In genomic region chr10:11045421-11045820, GRCm38 (mm10) we compare ENCODE assay signal across 16 mouse cellular contexts. TPM values are rescaled to one million over a fixed set of nuclear protein-coding genes. Genes with fewer than 3 reads are reported as not detected.
A peak's percentile ranks its signal among the peaks of the same experiment; 100 is the strongest.
DNase-seq lines count a peak whose midpoint lies in the region; ATAC-seq and TF ChIP-seq lines count a peak whose summit lies in the region.
"Not testable (repeated sequence)": the region's sequence is repeated elsewhere in the genome, so short reads cannot be mapped to it uniquely, and the experiment has no call there.
"Had no signal": no experiment of that assay in that cellular context is flagged by ENCODE, and none has a peak within 500 bp of the region (broad histone marks: within the 10 kb centered on the region; RNA-seq: fewer than 3 reads in every experiment).

No protein-coding gene starts in this region.

- H3K4me3 ChIP-seq in heart, postnatal 0 days (ENCODE audit: low read depth, low read length): not testable (repeated sequence)

- TF ChIP-seq CTCF in heart, postnatal 0 days (IDR thresholded peaks at IDR 0.05; ENCODE audit: low read depth): not testable (repeated sequence)

- H3K4me1 ChIP-seq in heart, postnatal 0 days (ENCODE audit: control insufficient read depth, insufficient read depth): not testable (repeated sequence)

- H3K9ac ChIP-seq in heart, postnatal 0 days (replicated peaks; ENCODE audit: low read depth, low read length): not testable (repeated sequence)

- not testable (repeated sequence) for H3K27ac ChIP-seq in heart, postnatal 0 days (ENCODE audit: low read depth)

- 44% methylated on average over 11 of the region's 13 CpGs for WGBS in heart, postnatal 0 days

- not testable (repeated sequence) for H3K36me3 ChIP-seq in heart, postnatal 0 days (replicated peaks; ENCODE audit: control insufficient read depth, insufficient read depth, low read length)

- DNase-seq in adrenal gland, postnatal 10 days: peak; percentile 3
- peak; percentile 77 for DNase-seq in cerebellum, adult 11-12 months
- DNase-seq in cerebellum, adult 9-10 months: peak; percentile 79
- DNase-seq in cerebellum, postnatal 25 days: peak; percentile 84 to 91
- DNase-seq in heart, adult 18-20 months: peak; percentile 71 to 72
- DNase-seq in heart, postnatal 0 days (ENCODE audit: low spot score): peak; percentile 5
- peak; percentile 56 for DNase-seq in heart, postnatal 4 days

- TF ChIP-seq EP300 in heart, postnatal 0 days (IDR thresholded peaks at IDR 0.05; ENCODE audit: low read depth): not testable (repeated sequence)

- not testable (repeated sequence) for H3K27me3 ChIP-seq in heart, postnatal 0 days (ENCODE audit: control insufficient read depth, insufficient read depth, low read length)

- H3K9me3 ChIP-seq in heart, postnatal 0 days (replicated peaks; ENCODE audit: control insufficient read depth, low read length): not testable (repeated sequence)

- peak; percentile 55; the same call in 1 of the 2 replicates for ATAC-seq in heart, postnatal 0 days (ENCODE audit: insufficient read depth, low read depth)

- not testable (repeated sequence) for H3K4me2 ChIP-seq in heart, postnatal 0 days (ENCODE audit: low read depth, low read length)

RNA-seq across cellular contexts. Expression of gene Grm1, which starts 36.7 kb away (rescaled TPM):
- total RNA-seq in adrenal gland, postnatal 10 days (2021): not detected
- 10 to 100 TPM; 13.0 TPM for total RNA-seq in heart, adult 18-20 months (2021)
- total RNA-seq in heart, postnatal 0 days (2014; rRNA removed; ENCODE audit: low replicate concordance): 0.08 TPM in 1 of 2 replicates, not detected in the other
- polyA plus RNA-seq in heart, postnatal 0 days (2015; fragmentation: Nextera tagmentation; extraction: Ambion mirVana): 0.07 TPM in 2 replicates
- under 1 TPM; 0.45 to 0.98 TPM for total RNA-seq in heart, postnatal 4 days (2021)
- total RNA-seq: adrenal gland, adult 18-20 months; adrenal gland, postnatal 25 days; granulocyte monocyte progenitor cell, adult 5-6 weeks; MEL had no signal
- polyA plus RNA-seq: C2C12; embryonic facial prominence, embryonic 10.5 days; inflammation-experienced regulatory T-cells, adult 6 months; intestine, postnatal 0 days; kidney, embryonic 16.5 days had no signal

Comparison
In these comparisons a context has a peak if more than half of its experiments do, and no peak if none do; other contexts are left out.
1. RNA of gene Grm1, which starts 36.7 kb away (total RNA-seq): 13.0 TPM in heart, adult 18-20 months; 0.45 to 0.98 TPM in heart, postnatal 4 days, not detected in adrenal gland, postnatal 10 days and 0.08 TPM in heart, postnatal 0 days; every median in the first group is over 4 times any median in the second.
2. DNase-seq: peak in every context shown above with its lines; median percentile 88 in cerebellum, postnatal 25 days; 79 in cerebellum, adult 9-10 months; 77 in cerebellum, adult 11-12 months; 72 in heart, adult 18-20 months; 56 in heart, postnatal 4 days; 5 in heart, postnatal 0 days; 3 in adrenal gland, postnatal 10 days.